Mouse (Mus musculus): ENCODE measurements at regions not wholly inside any gene's neighbourhood (a gene's known extent, or its start where the extent isn't known, plus 50 kb on each side); places are given as distances from the start of the nearest gene placed in this dataset.

GRCm38 (mm10) chr11:45271206-45271605 is 580.6 kb upstream of the Clint1 start:
- no peak overlapping the region for H3K27ac ChIP-seq
- no peak overlapping the region for H3K4me2 ChIP-seq (replicated peaks)
- no peaks in the 10 kb centered on the region for H3K36me3 ChIP-seq
- 58% methylated on average over 3 of the region's 3 CpGs for WGBS
- H3K4me3 ChIP-seq (replicated peaks): no peak overlapping the region
- no peaks in the 10 kb centered on the region for H3K4me1 ChIP-seq (replicated peaks)
- H3K27me3 ChIP-seq (replicated peaks): no peaks in the 10 kb centered on the region
- H3K9me3 ChIP-seq: no peaks in the 10 kb centered on the region
- H3K9ac ChIP-seq: no peak overlapping the region
- no peak for ATAC-seq

- WGBS: 60% methylated on average over 10 of the region's 10 CpGs
- no peaks in the 10 kb centered on the region for H3K9me3 ChIP-seq
- H3K27me3 ChIP-seq (replicated peaks): no peaks in the 10 kb centered on the region
- H3K27ac ChIP-seq: no peak overlapping the region
- no peaks in the 10 kb centered on the region for H3K36me3 ChIP-seq
- no peak overlapping the region for H3K4me2 ChIP-seq (replicated peaks)
- H3K4me3 ChIP-seq (replicated peaks): no peak overlapping the region
- H3K4me1 ChIP-seq (replicated peaks): no peaks in the 10 kb centered on the region
- no peak for ATAC-seq
- H3K9ac ChIP-seq: no peak overlapping the region
Measured at GRCm38 (mm10) chr11:45274446-45275119, 577.3 kb upstream of the Clint1 start.

- Histone ChIP-seq H3K27ac (no peak overlapping the region), H3K4me2 (replicated peaks) (no peak overlapping the region), H3K36me3 (no peaks in the 10 kb centered on the region), H3K9me3 (no peaks in the 10 kb centered on the region), H3K27me3 (replicated peaks) (no peaks in the 10 kb centered on the region), H3K9ac (no peak overlapping the region), H3K4me3 (replicated peaks) (no peak overlapping the region), H3K4me1 (replicated peaks) (no peaks in the 10 kb centered on the region)
- 54% methylated on average over 3 of the region's 3 CpGs for WGBS
- ATAC-seq: no peak
Measured at GRCm38 (mm10) chr11:45275170-45275569, 576.7 kb upstream of the Clint1 start.

GRCm38 (mm10) chr11:45296772-45297171 is 555.1 kb upstream of the Clint1 start:
- Histone ChIP-seq H3K4me2 (replicated peaks) (no peak overlapping the region), H3K4me3 (replicated peaks) (no peak overlapping the region), H3K4me1 (replicated peaks) (no peaks in the 10 kb centered on the region), H3K27ac (no peak overlapping the region), H3K9ac (no peak overlapping the region), H3K9me3 (no peaks in the 10 kb centered on the region), H3K27me3 (replicated peaks) (no peaks in the 10 kb centered on the region), H3K36me3 (no peaks in the 10 kb centered on the region)
- ATAC-seq: no peak
- WGBS: 63% methylated on average over 2 of the region's 2 CpGs

- WGBS: 84% methylated on average over 6 of the region's 6 CpGs
Measured at GRCm38 (mm10) chr11:45311934-45312333, 539.9 kb upstream of the Clint1 start.

GRCm38 (mm10) chr11:45323766-45324165 is 528.1 kb upstream of the Clint1 start:
- Histone ChIP-seq H3K27me3 (replicated peaks) (no peaks in the 10 kb centered on the region), H3K9ac (no peak overlapping the region), H3K27ac (no peak overlapping the region), H3K4me3 (replicated peaks) (no peak overlapping the region), H3K9me3 (no peaks in the 10 kb centered on the region), H3K4me1 (replicated peaks) (no peaks in the 10 kb centered on the region), H3K36me3 (no peaks in the 10 kb centered on the region), H3K4me2 (replicated peaks) (no peak overlapping the region)
- no peak for ATAC-seq
- WGBS: 80% methylated on average over 5 of the region's 5 CpGs

More at GRCm38 (mm10) chr11:45311934-45312333, 539.9 kb upstream of the Clint1 start:
- H3K9ac ChIP-seq: no peak overlapping the region
- no peaks in the 10 kb centered on the region for H3K9me3 ChIP-seq
- no peak overlapping the region for H3K27ac ChIP-seq
- no peaks in the 10 kb centered on the region for H3K36me3 ChIP-seq
- H3K27me3 ChIP-seq (replicated peaks): no peaks in the 10 kb centered on the region
- no peaks in the 10 kb centered on the region for H3K4me1 ChIP-seq (replicated peaks)
- H3K4me2 ChIP-seq (replicated peaks): no peak overlapping the region
- no peak overlapping the region for H3K4me3 ChIP-seq (replicated peaks)
- ATAC-seq: no peak

GRCm38 (mm10) chr11:45330319-45330718 is 521.5 kb upstream of the Clint1 start:
- no peak overlapping the region for H3K27ac ChIP-seq

GRCm38 (mm10) chr11:45333756-45334155 is 518.1 kb upstream of the Clint1 start:
- 81% methylated on average over 3 of the region's 3 CpGs for WGBS
- H3K27ac ChIP-seq: no peak overlapping the region
- H3K9ac ChIP-seq: no peak overlapping the region
- H3K4me1 ChIP-seq (replicated peaks): no peaks in the 10 kb centered on the region
- H3K4me3 ChIP-seq (replicated peaks): no peak overlapping the region
- no peaks in the 10 kb centered on the region for H3K27me3 ChIP-seq (replicated peaks)
- H3K4me2 ChIP-seq (replicated peaks): no peak overlapping the region
- no peaks in the 10 kb centered on the region for H3K36me3 ChIP-seq
- no peaks in the 10 kb centered on the region for H3K9me3 ChIP-seq
- no peak for ATAC-seq

More at GRCm38 (mm10) chr11:45330319-45330718, 521.5 kb upstream of the Clint1 start:
- H3K4me2 ChIP-seq (replicated peaks): no peak overlapping the region
- 58% methylated on average over 2 of the region's 2 CpGs for WGBS
- H3K9ac ChIP-seq: no peak overlapping the region
- H3K4me1 ChIP-seq (replicated peaks): no peaks in the 10 kb centered on the region
- H3K27me3 ChIP-seq (replicated peaks): no peaks in the 10 kb centered on the region
- ATAC-seq: no peak
- no peaks in the 10 kb centered on the region for H3K36me3 ChIP-seq
- H3K9me3 ChIP-seq: no peaks in the 10 kb centered on the region
- no peak overlapping the region for H3K4me3 ChIP-seq (replicated peaks)

- Histone ChIP-seq H3K4me1 (replicated peaks) (no peaks in the 10 kb centered on the region), H3K4me3 (replicated peaks) (no peak overlapping the region), H3K4me2 (replicated peaks) (no peak overlapping the region), H3K27me3 (replicated peaks) (no peaks in the 10 kb centered on the region), H3K36me3 (no peaks in the 10 kb centered on the region), H3K27ac (no peak overlapping the region), H3K9ac (no peak overlapping the region), H3K9me3 (no peaks in the 10 kb centered on the region)
- no peak for ATAC-seq
Measured at GRCm38 (mm10) chr11:45349331-45349730, 502.5 kb upstream of the Clint1 start.

- WGBS: 69% methylated on average over 3 of the region's 3 CpGs
- ATAC-seq: no peak
Measured at GRCm38 (mm10) chr11:45365343-45365742, 486.5 kb upstream of the Clint1 start.

GRCm38 (mm10) chr11:45389243-45390146 is 462.4 kb upstream of the Clint1 start:
- WGBS: 69% methylated on average over 11 of the region's 11 CpGs

More at GRCm38 (mm10) chr11:45365343-45365742, 486.5 kb upstream of the Clint1 start:
- H3K4me3 ChIP-seq (replicated peaks): no peak overlapping the region
- H3K27me3 ChIP-seq (replicated peaks): no peaks in the 10 kb centered on the region
- no peak overlapping the region for H3K9ac ChIP-seq
- H3K4me1 ChIP-seq (replicated peaks): no peaks in the 10 kb centered on the region
- H3K9me3 ChIP-seq: no peaks in the 10 kb centered on the region
- no peaks in the 10 kb centered on the region for H3K36me3 ChIP-seq
- H3K27ac ChIP-seq: no peak overlapping the region
- no peak overlapping the region for H3K4me2 ChIP-seq (replicated peaks)

GRCm38 (mm10) chr11:45396009-45396408 is 455.8 kb upstream of the Clint1 start:
- no peak for ATAC-seq
- no peak overlapping the region for H3K9ac ChIP-seq
- H3K4me1 ChIP-seq (replicated peaks): no peaks in the 10 kb centered on the region
- H3K4me2 ChIP-seq (replicated peaks): no peak overlapping the region
- H3K27me3 ChIP-seq (replicated peaks): no peaks in the 10 kb centered on the region
- no peak overlapping the region for H3K27ac ChIP-seq
- no peaks in the 10 kb centered on the region for H3K9me3 ChIP-seq
- 36% methylated on average over 3 of the region's 3 CpGs for WGBS
- H3K36me3 ChIP-seq: no peaks in the 10 kb centered on the region
- H3K4me3 ChIP-seq (replicated peaks): no peak overlapping the region

More at GRCm38 (mm10) chr11:45389243-45390146, 462.4 kb upstream of the Clint1 start:
- no peak overlapping the region for H3K4me2 ChIP-seq (replicated peaks)
- no peak for ATAC-seq
- no peaks in the 10 kb centered on the region for H3K4me1 ChIP-seq (replicated peaks)
- H3K9ac ChIP-seq: no peak overlapping the region
- H3K27ac ChIP-seq: no peak overlapping the region
- H3K27me3 ChIP-seq (replicated peaks): no peaks in the 10 kb centered on the region
- no peaks in the 10 kb centered on the region for H3K9me3 ChIP-seq
- no peaks in the 10 kb centered on the region for H3K36me3 ChIP-seq
- no peak overlapping the region for H3K4me3 ChIP-seq (replicated peaks)

Data from intestine, embryonic 15.5 days (tissue).